Mouse (Mus musculus): ENCODE data around the gene Foxk1. TPM values are rescaled to one million over a fixed set of nuclear protein-coding genes. Genes with fewer than 3 reads are reported as not detected.

The Foxk1 gene
- polyA plus RNA-seq, 1 experiment from 2014 or later = 3.7 TPM

GRCm38 (mm10) chr5:142463461-142464454, 62.5 kb downstream of the Foxk1 start, which contains the start of gene Ap5z1:
Gene Ap5z1, plus strand, starts transcription at chr5:142463944.
- WGBS = 2% methylated on average over 60 of the region's 60 CpGs
- peaks cover 2% of the 10 kb centered on the region; the same call in 1 of the 2 replicates for H3K36me3 ChIP-seq (ENCODE audit: control insufficient read depth, insufficient read depth, low read length)

GRCm38 (mm10) chr5:142468375-142468774, 67.1 kb downstream of the Foxk1 start:
- no peaks in the 10 kb centered on the region for H3K27me3 ChIP-seq (ENCODE audit: control insufficient read depth, insufficient read depth, low read length)
- ATAC-seq (ENCODE audit: insufficient read depth, low FRiP score) = no peak
- WGBS = 92% methylated on average over 13 of the region's 13 CpGs

More at GRCm38 (mm10) chr5:142463461-142464454, 62.5 kb downstream of the Foxk1 start, which contains the start of gene Ap5z1:
- Histone ChIP-seq H3K9me3 (replicated peaks; ENCODE audit: control insufficient read depth, low read length) (no peaks in the 10 kb centered on the region), H3K4me1 (ENCODE audit: control insufficient read depth, insufficient read depth, low read length) (peaks cover 10% of the 10 kb centered on the region; the same call in 1 of the 2 replicates), H3K27ac (ENCODE audit: low read length) (peak within 1 kb of the TSS; percentile 92), H3K27me3 (ENCODE audit: control insufficient read depth, insufficient read depth, low read length) (no peaks in the 10 kb centered on the region), H3K4me2 (ENCODE audit: low read depth, low read length) (peak within 1 kb of the TSS; percentile 84), H3K4me3 (replicated peaks; ENCODE audit: low read length) (peak within 1 kb of the TSS; percentile 79), H3K9ac (ENCODE audit: low read length) (peak within 1 kb of the TSS; percentile 81)
- peak; percentile 94 for ATAC-seq (ENCODE audit: insufficient read depth, low FRiP score)

GRCm38 (mm10) chr5:142469796-142470195, 68.5 kb downstream of the Foxk1 start:
- Histone ChIP-seq H3K9me3 (replicated peaks; ENCODE audit: control insufficient read depth, low read length) (no peaks in the 10 kb centered on the region), H3K4me3 (replicated peaks; ENCODE audit: low read length) (no peak overlapping the region), H3K27ac (ENCODE audit: low read length) (no peak overlapping the region), H3K36me3 (ENCODE audit: control insufficient read depth, insufficient read depth, low read length) (peaks cover 11% of the 10 kb centered on the region; the same call in 1 of the 2 replicates), H3K4me2 (ENCODE audit: low read depth, low read length) (no peak overlapping the region), H3K9ac (ENCODE audit: low read length) (no peak overlapping the region), H3K27me3 (ENCODE audit: control insufficient read depth, insufficient read depth, low read length) (no peaks in the 10 kb centered on the region), H3K4me1 (ENCODE audit: control insufficient read depth, insufficient read depth, low read length) (peaks cover 2% of the 10 kb centered on the region; the same call in 1 of the 2 replicates)
- ATAC-seq (ENCODE audit: insufficient read depth, low FRiP score) = no peak
- 81% methylated on average over 11 of the region's 11 CpGs for WGBS

More at GRCm38 (mm10) chr5:142468375-142468774, 67.1 kb downstream of the Foxk1 start:
- H3K9ac ChIP-seq (ENCODE audit: low read length) = no peak overlapping the region
- H3K27ac ChIP-seq (ENCODE audit: low read length) = no peak overlapping the region
- H3K4me1 ChIP-seq (ENCODE audit: control insufficient read depth, insufficient read depth, low read length) = peaks cover 7% of the 10 kb centered on the region; the same call in 1 of the 2 replicates
- no peak overlapping the region for H3K4me3 ChIP-seq (replicated peaks; ENCODE audit: low read length)
- no peak overlapping the region for H3K4me2 ChIP-seq (ENCODE audit: low read depth, low read length)
- H3K36me3 ChIP-seq (ENCODE audit: control insufficient read depth, insufficient read depth, low read length) = peaks cover 7% of the 10 kb centered on the region; the same call in 1 of the 2 replicates
- no peaks in the 10 kb centered on the region for H3K9me3 ChIP-seq (replicated peaks; ENCODE audit: control insufficient read depth, low read length)

GRCm38 (mm10) chr5:142473696-142474095, 72.4 kb downstream of the Foxk1 start:
- Histone ChIP-seq H3K27me3 (ENCODE audit: control insufficient read depth, insufficient read depth, low read length) (no peaks in the 10 kb centered on the region), H3K9me3 (replicated peaks; ENCODE audit: control insufficient read depth, low read length) (no peaks in the 10 kb centered on the region), H3K4me1 (ENCODE audit: control insufficient read depth, insufficient read depth, low read length) (no peaks in the 10 kb centered on the region), H3K4me3 (replicated peaks; ENCODE audit: low read length) (no peak overlapping the region), H3K36me3 (ENCODE audit: control insufficient read depth, insufficient read depth, low read length) (peaks cover 11% of the 10 kb centered on the region; the same call in 1 of the 2 replicates), H3K27ac (ENCODE audit: low read length) (no peak overlapping the region), H3K4me2 (ENCODE audit: low read depth, low read length) (no peak overlapping the region), H3K9ac (ENCODE audit: low read length) (no peak overlapping the region)
- ATAC-seq (ENCODE audit: insufficient read depth, low FRiP score) = no peak
- 74% methylated on average over 10 of the region's 10 CpGs for WGBS

GRCm38 (mm10) chr5:142475669-142476068, 74.4 kb downstream of the Foxk1 start:
- ATAC-seq (ENCODE audit: insufficient read depth, low FRiP score) = no peak
- Histone ChIP-seq H3K9me3 (replicated peaks; ENCODE audit: control insufficient read depth, low read length) (no peaks in the 10 kb centered on the region), H3K36me3 (ENCODE audit: control insufficient read depth, insufficient read depth, low read length) (0 out of 2 replicates have a peak, but pooled peaks cover 4% of the 10 kb centered on the region), H3K27me3 (ENCODE audit: control insufficient read depth, insufficient read depth, low read length) (no peaks in the 10 kb centered on the region), H3K4me2 (ENCODE audit: low read depth, low read length) (no peak overlapping the region), H3K4me3 (replicated peaks; ENCODE audit: low read length) (no peak overlapping the region), H3K4me1 (ENCODE audit: control insufficient read depth, insufficient read depth, low read length) (no peaks in the 10 kb centered on the region; the same call in 1 of the 2 replicates), H3K27ac (ENCODE audit: low read length) (no peak overlapping the region), H3K9ac (ENCODE audit: low read length) (no peak overlapping the region)
- WGBS = 87% methylated on average over 7 of the region's 7 CpGs

- Histone ChIP-seq H3K9me3 (replicated peaks; ENCODE audit: control insufficient read depth, low read length) (no peaks in the 10 kb centered on the region), H3K36me3 (ENCODE audit: control insufficient read depth, insufficient read depth, low read length) (0 out of 2 replicates have a peak, but pooled peaks cover 4% of the 10 kb centered on the region), H3K27ac (ENCODE audit: low read length) (no peak overlapping the region), H3K4me3 (replicated peaks; ENCODE audit: low read length) (no peak overlapping the region), H3K4me2 (ENCODE audit: low read depth, low read length) (no peak overlapping the region), H3K27me3 (ENCODE audit: control insufficient read depth, insufficient read depth, low read length) (no peaks in the 10 kb centered on the region), H3K4me1 (ENCODE audit: control insufficient read depth, insufficient read depth, low read length) (no peaks in the 10 kb centered on the region; the same call in 1 of the 2 replicates), H3K9ac (ENCODE audit: low read length) (no peak overlapping the region)
- WGBS = 85% methylated on average over 12 of the region's 12 CpGs
- no peak for ATAC-seq (ENCODE audit: insufficient read depth, low FRiP score)
These were observed 76.0 kb downstream of the Foxk1 start for GRCm38 (mm10) chr5:142477346-142477745.

- Histone ChIP-seq H3K4me1 (ENCODE audit: control insufficient read depth, insufficient read depth, low read length) (no peaks in the 10 kb centered on the region; the same call in 1 of the 2 replicates), H3K9ac (ENCODE audit: low read length) (no peak overlapping the region), H3K4me2 (ENCODE audit: low read depth, low read length) (no peak overlapping the region), H3K27ac (ENCODE audit: low read length) (no peak overlapping the region), H3K9me3 (replicated peaks; ENCODE audit: control insufficient read depth, low read length) (no peaks in the 10 kb centered on the region), H3K4me3 (replicated peaks; ENCODE audit: low read length) (no peak overlapping the region), H3K27me3 (ENCODE audit: control insufficient read depth, insufficient read depth, low read length) (no peaks in the 10 kb centered on the region), H3K36me3 (ENCODE audit: control insufficient read depth, insufficient read depth, low read length) (0 out of 2 replicates have a peak, but pooled peaks cover 4% of the 10 kb centered on the region)
- ATAC-seq (ENCODE audit: insufficient read depth, low FRiP score) = no peak
- WGBS = 85% methylated on average over 5 of the region's 5 CpGs
These were observed 76.7 kb downstream of the Foxk1 start for GRCm38 (mm10) chr5:142477866-142478615.

- Histone ChIP-seq H3K9ac (ENCODE audit: low read length) (0 out of 2 replicates have a peak overlapping the region, but pooled peaks have one; percentile 54), H3K4me1 (ENCODE audit: control insufficient read depth, insufficient read depth, low read length) (no peaks in the 10 kb centered on the region; the same call in 1 of the 2 replicates), H3K27me3 (ENCODE audit: control insufficient read depth, insufficient read depth, low read length) (no peaks in the 10 kb centered on the region), H3K4me2 (ENCODE audit: low read depth, low read length) (peak overlapping the region; percentile 43), H3K9me3 (replicated peaks; ENCODE audit: control insufficient read depth, low read length) (no peaks in the 10 kb centered on the region), H3K36me3 (ENCODE audit: control insufficient read depth, insufficient read depth, low read length) (0 out of 2 replicates have a peak, but pooled peaks cover 4% of the 10 kb centered on the region), H3K27ac (ENCODE audit: low read length) (no peak overlapping the region), H3K4me3 (replicated peaks; ENCODE audit: low read length) (0 out of 2 replicates have a peak overlapping the region, but pooled peaks have one; percentile 19)
- WGBS = 26% methylated on average over 17 of the region's 17 CpGs
- peak; percentile 59; the same call in 1 of the 2 replicates for ATAC-seq (ENCODE audit: insufficient read depth, low FRiP score)
These were observed 77.6 kb downstream of the Foxk1 start for GRCm38 (mm10) chr5:142478829-142479435.
